Mouse (Mus musculus) retina, embryonic 14.5 days (tissue): ENCODE data around the gene Ssb.
"Not testable (repeated sequence)": the region's sequence is repeated elsewhere in the genome, so short reads cannot be mapped to it uniquely, and the experiment has no call there.

Source experiments
- DNase-seq: peaks from one replicate; pipeline ENCODE4 v3.0.0-alpha.2; 2015; ENCODE audit warnings: low spot score

Ssb gene

GRCm38 (mm10) chr2:69862117-69862657 lies 825 bp downstream of the Ssb start:
- peak; percentile 19 for DNase-seq

GRCm38 (mm10) chr2:69883990-69884391 lies 22.6 kb downstream of the Ssb start:
- DNase-seq: no peak

GRCm38 (mm10) chr2:69884581-69884980 lies 23.2 kb downstream of the Ssb start:
- no peak for DNase-seq

- no peak for DNase-seq
These were observed 23.7 kb downstream of the Ssb start for GRCm38 (mm10) chr2:69885050-69885449.

- DNase-seq: peak; percentile 90
These were observed 24.3 kb downstream of the Ssb start, which contains the start of gene Mettl5 for GRCm38 (mm10) chr2:69885451-69886305. Gene Mettl5 (minus strand): TSS chr2:69885615.

GRCm38 (mm10) chr2:69888957-69889356 lies 27.6 kb downstream of the Ssb start:
- DNase-seq: no peak

GRCm38 (mm10) chr2:69890843-69891242 lies 29.5 kb downstream of the Ssb start:
- no peak for DNase-seq

GRCm38 (mm10) chr2:69893145-69893544 lies 31.8 kb downstream of the Ssb start:
- no peak for DNase-seq

- DNase-seq: no peak
These were observed 32.5 kb downstream of the Ssb start for GRCm38 (mm10) chr2:69893891-69894290.

GRCm38 (mm10) chr2:69895502-69896223 lies 34.3 kb downstream of the Ssb start:
- peak; percentile 22 for DNase-seq

GRCm38 (mm10) chr2:69896224-69896581 lies 34.8 kb downstream of the Ssb start:
- no peak for DNase-seq

- DNase-seq: peak; percentile 97
These were observed 35.8 kb downstream of the Ssb start, which contains the start of gene Ubr3 for GRCm38 (mm10) chr2:69897039-69897617. Gene Ubr3 (plus strand): TSS chr2:69897246.

GRCm38 (mm10) chr2:69897618-69898575 lies 36.5 kb downstream of the Ssb start:
- DNase-seq: peak; percentile 60

- DNase-seq: no peak
These were observed 42.2 kb downstream of the Ssb start for GRCm38 (mm10) chr2:69903541-69903940.

GRCm38 (mm10) chr2:69907394-69907793 lies 46.0 kb downstream of the Ssb start:
- not testable (repeated sequence) for DNase-seq

GRCm38 (mm10) chr2:69912801-69913200 lies 51.4 kb downstream of the Ssb start:
- DNase-seq: no peak

- DNase-seq: no peak
These were observed 55.9 kb downstream of the Ssb start for GRCm38 (mm10) chr2:69917301-69917700.
